Mouse (Mus musculus): ENCODE results near the gene Ap1g1.

DNA sequence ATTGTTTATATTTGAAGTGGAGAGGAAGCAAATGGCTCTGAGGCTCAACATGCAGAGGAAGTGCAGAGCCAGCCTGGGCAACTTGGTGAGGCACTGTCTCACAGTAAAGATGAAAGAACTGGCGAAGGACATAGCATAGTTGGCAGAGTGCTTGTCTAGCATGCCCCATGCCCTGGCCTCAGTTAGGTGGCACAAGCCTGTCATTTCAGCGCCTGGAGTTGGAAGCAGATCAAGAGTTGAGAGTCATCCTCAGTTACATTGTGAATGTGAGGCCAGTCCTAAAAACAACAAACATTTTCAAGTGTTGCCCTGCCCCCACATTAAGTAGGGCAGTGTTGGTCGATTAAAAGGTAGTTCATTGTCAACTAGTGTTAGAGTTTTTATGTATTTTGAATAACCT, 32.1 kb downstream of the Ap1g1 start:
- TF ChIP-seq TAL1 (IDR thresholded peaks at IDR 0.05; ENCODE audit: low read length) (no peak), GATA1 (IDR thresholded peaks at IDR 0.05; ENCODE audit: low read length) (no peak)

Measured in erythroblast, embryonic 14.5 days (primary cell).